Mouse (Mus musculus) liver, postnatal 0 days (tissue): ENCODE measurements at regions not wholly inside any gene's neighbourhood (a gene's known extent, or its start where the extent isn't known, plus 50 kb on each side); places are given as distances from the start of the nearest gene placed in this dataset.

Source experiments
- ATAC-seq: fragments of 200-750 bp; cut with Nextera tagmentation; 2 replicates; pipeline ENCODE4 v1.8.0; 2017; ENCODE audit warnings: mild to moderate bottlenecking, moderate library complexity
- DNase-seq: peaks from one replicate; pipeline ENCODE4 v3.0.0-alpha.2; 2016
- H3K27ac ChIP-seq: fragments of 300-500 bp; sonication (generic); 2 replicates; pipeline ENCODE4 v1.5.1; 2014; ENCODE audit warnings: antibody characterized with exemption, moderate library complexity, mild to moderate bottlenecking, low read depth
- H3K27me3 ChIP-seq: fragments of 300-500 bp; sonication (generic); 2 replicates; pipeline ENCODE4 v1.6.1; 2014; ENCODE audit warnings: low read length, control low read depth, mixed read lengths; ENCODE audit not compliant: insufficient read depth
- H3K36me3 ChIP-seq: fragments of 300-500 bp; sonication (generic); replicated peaks from 2 replicates; pipeline ENCODE4 v1.6.1; 2014; ENCODE audit warnings: mild to moderate bottlenecking, control low read depth, low read length, moderate library complexity, mixed read lengths; ENCODE audit not compliant: insufficient read depth
- H3K4me1 ChIP-seq: fragments of 300-500 bp; sonication (generic); 2 replicates; pipeline ENCODE4 v1.6.1; 2014; ENCODE audit warnings: antibody characterized with exemption, mild to moderate bottlenecking, control low read depth; ENCODE audit not compliant: insufficient read depth
- H3K4me2 ChIP-seq: fragments of 300-500 bp; sonication (generic); 2 replicates; pipeline ENCODE4 v1.6.1; 2014; ENCODE audit warnings: low read depth, mild to moderate bottlenecking, low read length, moderate library complexity, mixed read lengths
- H3K4me3 ChIP-seq: fragments of 300-500 bp; sonication (generic); 2 replicates; pipeline ENCODE4 v1.5.1; 2014; ENCODE audit warnings: low read depth, low read length
- H3K9ac ChIP-seq: fragments of 300-500 bp; sonication (generic); replicated peaks from 2 replicates; pipeline ENCODE4 v1.6.1; 2014; ENCODE audit warnings: mild to moderate bottlenecking, moderate library complexity
- H3K9me3 ChIP-seq: fragments of 300-500 bp; sonication (generic); 2 replicates; pipeline ENCODE4 v1.6.1; 2016; ENCODE audit warnings: mild to moderate bottlenecking, control low read depth, low read length, mixed read lengths
- CTCF ChIP-seq: sonication (generic); IDR thresholded peaks from 2 replicates; pipeline ENCODE4 v1.5.1; 2016; ENCODE audit warnings: antibody characterized with exemption, low read depth
- EP300 ChIP-seq: IDR thresholded peaks from 2 replicates; pipeline ENCODE4 v1.6.1; 2016; ENCODE audit warnings: antibody characterized with exemption, low read depth, mild to moderate bottlenecking
- WGBS: fragments of 180-500 bp; shearing (Covaris S2); extraction: QIAGEN DNeasy Blood & Tissue Kit; methylation state at CpG from one replicate; pipeline ENCODE4 v1.1.7; 2014; ENCODE audit not compliant: insufficient replicate concordance; 5-methylcytosine and 5-hydroxymethylcytosine counted together

GRCm38 (mm10) chr2:169244572-169244971 lies 289.2 kb upstream of the Zfp64 start:
- no peak overlapping the region for H3K4me2 ChIP-seq
- no peak for TF ChIP-seq CTCF
- no peak for TF ChIP-seq EP300
- ATAC-seq (no peak), DNase-seq (no peak)
- no peak overlapping the region for H3K9ac ChIP-seq
- no peak overlapping the region for H3K4me3 ChIP-seq
- H3K9me3 ChIP-seq, result no peaks in the 10 kb centered on the region
- H3K27me3 ChIP-seq, result no peaks in the 10 kb centered on the region
- no peak overlapping the region for H3K27ac ChIP-seq
- no peaks in the 10 kb centered on the region for H3K36me3 ChIP-seq
- H3K4me1 ChIP-seq, result no peaks in the 10 kb centered on the region

- no peaks in the 10 kb centered on the region for H3K4me1 ChIP-seq
- H3K4me3 ChIP-seq, result no peak overlapping the region
- H3K9ac ChIP-seq, result no peak overlapping the region
- no peak for DNase-seq
- no peak overlapping the region for H3K4me2 ChIP-seq
- WGBS, result 78% methylated on average over 9 of the region's 9 CpGs
- no peak for ATAC-seq
- H3K9me3 ChIP-seq, result no peaks in the 10 kb centered on the region
- H3K36me3 ChIP-seq, result no peaks in the 10 kb centered on the region
- TF ChIP-seq CTCF (no peak), EP300 (no peak)
- no peaks in the 10 kb centered on the region for H3K27me3 ChIP-seq
- H3K27ac ChIP-seq, result no peak overlapping the region
These were observed 288.6 kb upstream of the Zfp64 start for GRCm38 (mm10) chr2:169243981-169244380.

- Histone ChIP-seq H3K4me3 (no peak overlapping the region), H3K27me3 (no peaks in the 10 kb centered on the region), H3K36me3 (no peaks in the 10 kb centered on the region), H3K4me1 (peaks cover 2% of the 10 kb centered on the region; the same call in 1 of the 2 replicates), H3K9me3 (no peaks in the 10 kb centered on the region), H3K4me2 (no peak overlapping the region), H3K9ac (no peak overlapping the region), H3K27ac (no peak overlapping the region)
- ATAC-seq (peak; percentile 54), DNase-seq (no peak)
- no peak for TF ChIP-seq CTCF
- TF ChIP-seq EP300, result no peak
- WGBS, result 69% methylated on average over 4 of the region's 4 CpGs
These were observed 282.5 kb upstream of the Zfp64 start for GRCm38 (mm10) chr2:169237856-169238255.

- Histone ChIP-seq H3K4me3 (no peak overlapping the region), H3K9me3 (no peaks in the 10 kb centered on the region), H3K27ac (no peak overlapping the region), H3K4me2 (no peak overlapping the region), H3K9ac (no peak overlapping the region), H3K4me1 (peaks cover 2% of the 10 kb centered on the region; the same call in 1 of the 2 replicates), H3K36me3 (no peaks in the 10 kb centered on the region), H3K27me3 (no peaks in the 10 kb centered on the region)
- DNase-seq (no peak), ATAC-seq (peak; percentile 47; the same call in 1 of the 2 replicates)
- TF ChIP-seq EP300 (no peak), CTCF (no peak)
- 64% methylated on average over 9 of the region's 9 CpGs for WGBS
These were observed 281.9 kb upstream of the Zfp64 start for GRCm38 (mm10) chr2:169237321-169237720.

GRCm38 (mm10) chr2:169234368-169235070 lies 279.1 kb upstream of the Zfp64 start:
- no peak overlapping the region for H3K9ac ChIP-seq
- no peak overlapping the region for H3K27ac ChIP-seq
- no peak for TF ChIP-seq EP300
- no peak for TF ChIP-seq CTCF
- no peaks in the 10 kb centered on the region for H3K36me3 ChIP-seq
- H3K4me3 ChIP-seq, result no peak overlapping the region
- H3K4me1 ChIP-seq, result peaks cover 2% of the 10 kb centered on the region; the same call in 1 of the 2 replicates
- H3K27me3 ChIP-seq, result no peaks in the 10 kb centered on the region
- 72% methylated on average over 11 of the region's 11 CpGs for WGBS
- H3K4me2 ChIP-seq, result no peak overlapping the region
- H3K9me3 ChIP-seq, result no peaks in the 10 kb centered on the region
- ATAC-seq (no peak), DNase-seq (no peak)

- Histone ChIP-seq H3K27ac (no peak overlapping the region), H3K27me3 (no peaks in the 10 kb centered on the region), H3K9me3 (no peaks in the 10 kb centered on the region), H3K4me1 (peaks cover 2% of the 10 kb centered on the region; the same call in 1 of the 2 replicates), H3K9ac (no peak overlapping the region), H3K36me3 (no peaks in the 10 kb centered on the region), H3K4me2 (no peak overlapping the region), H3K4me3 (no peak overlapping the region)
- no peak for ATAC-seq
- TF ChIP-seq CTCF (no peak), EP300 (no peak)
- WGBS, result 75% methylated on average over 14 of the region's 14 CpGs
- no peak for DNase-seq
These were observed 278.1 kb upstream of the Zfp64 start for GRCm38 (mm10) chr2:169233151-169234123.
